Mouse (Mus musculus) regulatory T cell (primary cell): Measurements from ENCODE around the gene Tollip.

Experiments used
- in situ Hi-C: fragments of 300-600 bp; cut with MboI, MseI; formaldehyde crosslinking; loops from one replicate; pipeline ENCODE4 v1.15.1; 2025; ENCODE audit warnings: high pct_unique_total_duplicates

Gene Tollip

GRCm38 (mm10) chr7:141918407-141918806, at the start of gene Tollip:
TSS of gene Tollip (minus strand) at chr7:141918507.
- in situ Hi-C loops: no loop called here

DNA sequence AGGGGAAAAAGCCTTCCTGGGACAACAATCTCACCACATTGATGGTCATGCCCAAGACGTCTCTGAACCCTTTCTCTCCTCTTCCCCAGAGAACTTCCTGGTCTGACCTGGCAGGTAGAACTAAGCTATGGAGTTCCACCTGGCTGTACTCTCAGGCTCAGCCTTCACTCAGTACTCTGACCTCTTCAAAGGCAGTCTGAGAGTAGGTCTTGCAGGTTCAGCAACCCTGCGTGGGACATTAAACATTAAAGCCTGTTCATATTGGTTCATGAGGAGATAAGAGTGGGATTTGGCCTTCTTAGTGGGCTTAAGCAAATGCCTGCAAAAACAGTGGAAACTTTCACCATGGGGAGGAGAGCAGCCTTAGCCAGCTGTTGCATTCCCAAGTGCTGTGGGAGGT, 48.0 kb upstream of the Tollip start:
- in situ Hi-C loops: loop anchor here (5.0 kb wide), 1 partner anchor 681 kb away; no protein-coding TSS in a partner anchor

- in situ Hi-C loops: no loop called here
Observed at GRCm38 (mm10) chr7:141962521-141962920, 44.2 kb upstream of the Tollip start.

- in situ Hi-C loops: no loop called here
Observed at GRCm38 (mm10) chr7:141961491-141961890, 43.2 kb upstream of the Tollip start.

GRCm38 (mm10) chr7:141960926-141961325, 42.6 kb upstream of the Tollip start:
- in situ Hi-C loops: no loop called here

GRCm38 (mm10) chr7:141959133-141959532, 40.8 kb upstream of the Tollip start:
- in situ Hi-C loops: no loop called here

DNA sequence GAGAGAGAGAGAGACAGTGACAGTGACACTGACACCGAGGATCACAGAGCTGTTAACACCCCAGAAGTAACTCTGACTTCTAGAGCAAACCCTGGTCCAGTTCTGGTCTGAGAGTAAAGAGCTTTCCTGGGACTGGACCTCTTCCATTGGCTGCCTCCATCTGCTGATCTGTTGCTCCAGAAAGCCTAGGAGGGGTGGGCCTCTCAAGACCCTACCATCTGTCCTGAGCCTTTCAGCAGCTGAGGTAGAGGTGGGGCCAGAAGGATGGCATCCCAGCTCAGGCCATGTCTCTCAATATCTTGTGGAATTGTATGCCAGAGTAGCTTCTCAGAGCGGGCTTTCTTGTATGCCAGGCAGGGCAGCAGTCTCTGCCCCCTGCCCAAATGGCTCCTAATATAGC, 39.9 kb upstream of the Tollip start:
- in situ Hi-C loops: no loop called here

- in situ Hi-C loops: no loop called here
Observed at GRCm38 (mm10) chr7:141957524-141958051, 39.3 kb upstream of the Tollip start.

- in situ Hi-C loops: no loop called here
Observed at GRCm38 (mm10) chr7:141956174-141956566, 37.9 kb upstream of the Tollip start.

DNA sequence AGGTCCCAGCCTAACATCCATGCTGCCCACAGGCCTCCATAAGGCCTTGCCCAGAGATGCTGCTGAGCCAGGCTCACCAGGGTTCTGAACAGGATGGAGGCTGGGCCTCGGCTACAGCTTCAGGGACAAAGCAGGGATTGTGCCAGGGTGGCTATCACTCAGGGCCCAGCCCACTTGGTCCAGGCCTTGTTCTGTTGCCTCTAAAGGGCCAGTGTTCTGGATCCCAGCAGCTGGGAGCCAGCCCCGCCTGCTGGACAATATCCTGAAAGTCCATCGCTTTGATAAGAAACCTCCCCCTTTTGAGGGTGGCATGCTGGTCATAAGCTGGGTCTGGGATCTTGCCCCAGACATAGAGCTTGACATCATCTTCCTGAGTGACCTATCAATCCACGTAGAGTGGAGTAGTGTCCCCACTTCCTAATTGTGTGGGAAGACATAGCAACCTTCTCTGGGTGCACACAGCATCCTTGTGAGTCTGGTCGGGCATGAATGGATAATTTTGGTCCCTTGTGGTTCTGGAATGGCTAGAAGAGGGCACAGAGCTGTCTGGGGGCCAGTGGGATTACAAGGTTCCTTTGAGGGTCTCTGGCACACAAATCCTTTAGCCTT, 37.4 kb upstream of the Tollip start:
- in situ Hi-C loops: no loop called here

GRCm38 (mm10) chr7:141953616-141954015, 35.3 kb upstream of the Tollip start:
- in situ Hi-C loops: no loop called here

GRCm38 (mm10) chr7:141952920-141953319, 34.6 kb upstream of the Tollip start:
- in situ Hi-C loops: no loop called here

DNA sequence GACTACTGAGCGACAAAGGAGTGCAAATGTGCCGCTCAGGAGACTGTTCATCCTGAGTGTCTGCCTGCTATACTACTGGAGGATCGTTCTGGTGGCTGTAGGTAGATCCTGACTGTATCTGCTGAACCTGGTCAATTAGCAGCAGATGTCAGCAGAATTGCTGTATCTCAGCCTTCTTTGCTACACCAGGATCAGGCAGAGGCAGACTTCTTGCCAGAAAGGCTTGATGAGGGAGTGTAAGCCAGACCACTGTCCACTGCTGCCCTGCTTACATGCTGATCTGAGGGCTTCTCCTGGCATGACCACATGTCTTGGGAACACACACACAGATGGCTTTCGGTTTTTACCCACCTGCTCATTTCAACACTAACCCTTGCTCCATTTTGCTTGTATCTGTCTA, 33.5 kb upstream of the Tollip start:
- in situ Hi-C loops: no loop called here

DNA sequence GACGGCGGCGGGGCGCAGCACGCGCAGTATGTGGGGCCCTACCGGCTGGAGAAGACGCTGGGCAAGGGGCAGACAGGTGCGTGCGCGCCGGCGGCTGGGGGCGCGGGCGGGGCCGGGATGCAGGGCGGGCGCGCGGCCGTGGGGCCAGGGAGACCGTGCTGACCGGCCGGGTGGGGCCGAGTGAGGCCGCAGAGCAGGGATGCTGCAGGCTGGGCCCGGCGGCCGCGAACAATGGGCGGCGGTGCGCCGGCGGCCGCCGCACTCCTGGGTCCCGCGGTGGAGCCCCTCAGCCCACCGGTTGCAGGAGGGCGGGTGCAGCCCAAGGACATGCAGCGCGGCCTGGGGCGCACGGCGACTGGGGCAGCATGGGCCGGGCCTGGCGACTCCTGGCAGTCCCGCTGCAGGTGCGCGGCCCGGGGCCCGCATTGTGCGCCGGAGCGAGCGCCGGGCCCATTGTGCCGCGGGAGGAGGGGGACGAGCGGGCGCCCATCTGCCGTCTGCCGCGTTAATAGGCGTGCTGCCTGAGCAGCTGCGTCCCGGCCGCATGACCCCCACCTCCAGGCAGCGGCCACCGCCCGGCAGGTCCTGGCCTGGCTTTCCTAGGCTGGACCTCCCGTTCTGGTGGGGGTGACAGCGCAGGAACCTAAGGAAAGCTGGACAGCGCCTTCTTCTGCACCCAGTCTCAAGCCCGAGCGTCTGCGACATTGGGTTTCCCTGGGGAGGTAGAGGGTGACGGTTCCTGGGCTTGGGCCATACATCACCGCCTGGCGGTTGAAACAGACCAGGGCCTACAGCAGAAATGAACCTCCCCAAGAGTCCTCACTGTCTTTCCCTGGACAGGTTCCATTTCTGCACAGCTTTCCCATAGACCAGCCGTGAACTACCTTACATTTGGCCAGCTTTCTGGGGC, 32.1 kb upstream of the Tollip start:
- in situ Hi-C loops: no loop called here

GRCm38 (mm10) chr7:141949799-141950103, 31.4 kb upstream of the Tollip start:
- in situ Hi-C loops: no loop called here

GRCm38 (mm10) chr7:141948906-141949798, 30.8 kb upstream of the Tollip start, which contains the start of gene Brsk2:
TSS of gene Brsk2 (plus strand) at chr7:141949751.
- in situ Hi-C loops: no loop called here

- in situ Hi-C loops: no loop called here
Observed at GRCm38 (mm10) chr7:141948045-141948444, 29.7 kb upstream of the Tollip start.

- in situ Hi-C loops: no loop called here
Observed at GRCm38 (mm10) chr7:141947512-141947911, 29.2 kb upstream of the Tollip start.

DNA sequence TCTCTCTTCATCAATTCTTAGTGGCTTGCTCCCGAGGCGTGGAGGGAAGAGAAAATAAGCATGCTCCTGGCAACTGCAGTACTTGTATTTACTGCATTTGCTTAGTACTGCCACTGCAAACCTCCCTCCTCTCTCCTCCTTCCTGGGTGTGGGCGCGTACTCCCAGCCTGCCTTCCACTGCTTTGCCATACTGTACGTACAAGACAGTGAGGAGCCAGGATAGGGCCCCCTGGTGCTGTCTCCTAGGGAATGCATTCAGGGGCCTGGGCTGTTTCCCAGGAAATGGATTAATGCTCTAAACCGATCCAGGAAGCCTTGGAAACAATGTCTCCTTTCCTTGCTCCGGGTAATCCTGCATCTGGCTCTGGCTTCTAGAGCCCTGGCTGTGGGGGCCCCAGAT, 27.6 kb upstream of the Tollip start:
- in situ Hi-C loops: no loop called here

GRCm38 (mm10) chr7:141943444-141943843, 25.1 kb upstream of the Tollip start:
- in situ Hi-C loops: no loop called here

GRCm38 (mm10) chr7:141934951-141935350, 16.6 kb upstream of the Tollip start:
- in situ Hi-C loops: no loop called here
